Mouse (Mus musculus): ENCODE measurements around the gene Moap1. TPM values are rescaled to one million over a fixed set of nuclear protein-coding genes. Genes with fewer than 3 reads are reported as not detected.
A peak's percentile ranks its signal among the peaks of the same experiment; 100 is the strongest.

Gene Moap1
- polyA plus RNA-seq, 1 experiment from 2014 or later, result 76.5 TPM

DNA sequence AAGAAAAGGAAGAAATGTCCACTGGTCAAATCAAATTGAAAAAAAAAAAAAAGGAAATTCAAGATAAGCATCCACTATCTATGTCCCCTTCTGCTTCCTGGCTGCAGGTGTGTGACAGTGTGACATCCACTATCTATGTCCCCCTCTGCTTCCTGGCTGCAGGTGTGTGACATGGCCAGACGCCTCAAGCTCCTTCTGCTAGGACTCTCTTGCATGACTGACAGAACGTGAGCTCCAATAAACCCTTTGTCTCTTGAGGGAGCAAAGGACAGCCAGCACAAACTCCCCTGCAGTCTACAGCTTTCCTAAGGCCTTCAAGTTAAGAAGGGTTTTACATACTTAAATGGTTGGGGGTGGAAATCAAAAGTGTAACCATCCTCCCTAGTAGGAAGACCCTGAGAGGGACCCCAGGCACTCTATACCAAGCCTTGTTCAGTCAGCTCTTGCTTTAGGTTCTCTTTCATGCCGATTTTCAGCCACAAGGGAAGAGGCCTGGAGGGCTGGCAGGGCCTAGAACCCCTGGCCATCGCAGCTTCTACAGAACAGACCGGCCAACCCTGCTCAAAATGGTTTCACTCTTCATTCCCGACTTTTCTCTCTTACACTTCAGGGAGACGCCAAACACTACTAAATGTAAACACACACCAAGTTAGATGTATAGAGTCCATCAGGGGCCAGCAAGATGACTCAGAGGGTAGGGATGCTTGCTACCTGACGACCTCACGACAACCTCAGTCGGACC is 28.6 kb downstream of the Moap1 start:
- Histone ChIP-seq H3K36me3 (no peaks in the 10 kb centered on the region), H3K9me3 (replicated peaks) (no peaks in the 10 kb centered on the region), H3K27me3 (replicated peaks) (no peaks in the 10 kb centered on the region), H3K9ac (replicated peaks) (no peak overlapping the region), H3K4me1 (peaks cover 3% of the 10 kb centered on the region; the same call in 1 of the 2 replicates), H3K4me3 (replicated peaks) (no peak overlapping the region), H3K4me2 (no peak overlapping the region), H3K27ac (replicated peaks) (no peak overlapping the region)
- 83% methylated on average over 10 of the region's 10 CpGs for WGBS
- no peak for ATAC-seq (ENCODE audit: low FRiP score)

DNA sequence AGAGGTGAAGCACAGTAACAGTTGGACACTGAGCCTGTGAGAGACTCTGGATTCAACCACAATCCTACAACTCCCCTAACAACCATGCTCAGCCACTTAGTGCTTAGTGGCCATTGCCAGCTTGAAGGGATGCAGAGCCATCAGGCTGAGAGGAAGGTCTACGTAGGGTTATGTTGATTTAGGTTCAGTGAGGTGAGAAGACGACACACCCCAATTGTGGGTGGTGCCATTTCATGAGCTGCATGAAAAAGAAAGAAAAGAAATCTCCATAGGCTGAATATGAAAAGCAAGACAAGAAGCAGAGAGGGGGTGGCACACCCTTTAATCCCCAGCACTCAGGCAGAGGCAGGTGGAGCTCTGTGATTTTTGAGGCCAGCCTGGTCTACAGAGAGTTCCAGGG is 29.3 kb downstream of the Moap1 start:
- Histone ChIP-seq H3K9me3 (replicated peaks) (no peaks in the 10 kb centered on the region), H3K4me3 (replicated peaks) (no peak overlapping the region), H3K4me1 (no peaks in the 10 kb centered on the region), H3K36me3 (no peaks in the 10 kb centered on the region), H3K27ac (replicated peaks) (no peak overlapping the region), H3K9ac (replicated peaks) (no peak overlapping the region), H3K27me3 (replicated peaks) (no peaks in the 10 kb centered on the region), H3K4me2 (no peak overlapping the region)
- no peak for ATAC-seq (ENCODE audit: low FRiP score)
- 85% methylated on average over 2 of the region's 2 CpGs for WGBS

DNA sequence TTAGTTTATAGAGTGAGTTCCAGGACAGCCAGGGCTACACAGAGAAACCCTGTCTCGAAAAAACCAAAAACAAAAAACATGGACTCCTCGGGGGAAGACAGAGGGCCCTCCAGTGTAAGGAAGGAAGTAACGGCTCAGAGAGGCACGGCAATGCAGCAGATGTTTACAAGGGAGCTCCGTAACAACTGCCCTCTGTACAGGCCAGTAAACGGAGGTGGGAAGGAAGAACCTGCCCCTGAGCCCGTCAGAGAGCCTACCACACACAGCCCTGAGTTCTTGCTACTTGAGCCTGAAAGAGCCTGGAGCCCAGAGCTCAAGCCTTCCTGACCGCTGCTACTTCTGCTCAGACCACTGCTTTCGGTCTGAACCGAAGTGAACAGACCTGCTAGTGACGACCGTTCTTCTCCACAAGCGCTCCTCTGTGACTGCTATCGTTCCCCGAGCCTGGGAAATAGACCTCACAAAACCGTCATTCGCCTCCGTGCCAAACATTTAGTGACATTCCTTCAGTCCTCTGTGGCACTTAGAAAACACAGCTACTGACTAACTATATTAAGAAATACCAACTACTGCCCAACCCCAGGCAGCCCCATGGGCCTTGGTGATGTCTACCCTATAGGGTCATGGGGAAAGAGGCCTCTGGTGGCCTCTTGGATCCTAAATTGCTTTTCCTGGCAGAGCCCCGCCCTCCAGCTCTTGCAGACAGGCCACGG is 30.2 kb downstream of the Moap1 start:
- WGBS, result 64% methylated on average over 20 of the region's 20 CpGs
- H3K9ac ChIP-seq (replicated peaks), result no peak overlapping the region
- H3K4me3 ChIP-seq (replicated peaks), result no peak overlapping the region
- H3K27me3 ChIP-seq (replicated peaks), result no peaks in the 10 kb centered on the region
- no peak overlapping the region for H3K27ac ChIP-seq (replicated peaks)
- no peaks in the 10 kb centered on the region for H3K4me1 ChIP-seq
- ATAC-seq (ENCODE audit: low FRiP score), result no peak
- H3K9me3 ChIP-seq (replicated peaks), result no peaks in the 10 kb centered on the region
- no peaks in the 10 kb centered on the region for H3K36me3 ChIP-seq
- H3K4me2 ChIP-seq, result no peak overlapping the region

DNA sequence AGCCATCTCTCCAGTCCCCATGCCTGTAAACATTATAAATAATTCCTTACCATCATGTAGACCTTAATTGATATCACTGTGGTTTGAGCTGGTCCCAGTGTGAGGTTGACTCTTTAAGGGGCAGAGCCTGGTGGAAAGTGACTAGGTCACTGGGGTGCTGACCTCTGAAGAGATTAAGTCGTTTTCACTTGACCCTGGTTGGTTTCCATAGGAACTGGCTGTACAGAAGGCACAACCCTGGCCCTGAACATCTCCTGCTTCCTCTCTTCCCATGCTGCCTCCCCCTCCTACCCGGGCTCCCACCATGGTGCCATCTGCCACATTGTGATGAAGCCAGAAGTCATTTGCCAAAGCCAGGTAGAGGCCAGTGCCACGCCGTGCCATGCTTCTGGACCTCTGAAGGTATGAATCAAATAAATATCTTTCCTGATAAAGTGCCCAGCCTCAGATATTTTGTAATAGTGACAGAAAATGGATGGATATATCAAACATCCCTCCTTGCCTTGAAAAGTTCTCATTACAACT is 32.5 kb downstream of the Moap1 start:
- ATAC-seq (ENCODE audit: low FRiP score), result no peak
- no peak overlapping the region for H3K4me2 ChIP-seq
- H3K27ac ChIP-seq (replicated peaks), result no peak overlapping the region
- peaks cover 1% of the 10 kb centered on the region for H3K4me1 ChIP-seq
- no peaks in the 10 kb centered on the region for H3K27me3 ChIP-seq (replicated peaks)
- no peaks in the 10 kb centered on the region for H3K36me3 ChIP-seq
- no peak overlapping the region for H3K9ac ChIP-seq (replicated peaks)
- no peaks in the 10 kb centered on the region for H3K9me3 ChIP-seq (replicated peaks)
- WGBS, result 55% methylated on average over 4 of the region's 4 CpGs
- H3K4me3 ChIP-seq (replicated peaks), result no peak overlapping the region

DNA sequence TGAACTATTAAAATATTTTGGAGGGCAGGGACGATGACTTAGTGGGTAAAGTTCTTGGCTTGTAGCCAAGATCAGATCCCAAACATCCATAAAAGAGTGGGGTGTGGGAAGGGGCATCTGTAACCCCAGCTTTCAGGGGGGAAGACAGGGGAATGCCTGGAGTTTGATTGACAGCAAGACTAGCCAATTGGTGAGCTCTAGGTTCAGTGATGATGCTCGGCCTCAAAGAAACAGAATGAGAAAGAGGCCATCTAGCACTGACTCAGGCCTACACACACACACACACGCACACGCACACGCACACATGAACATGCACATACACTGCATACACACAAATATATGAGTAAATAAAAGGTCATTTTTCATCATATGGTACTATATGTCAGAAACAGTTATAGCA is 33.6 kb downstream of the Moap1 start:
- Histone ChIP-seq H3K36me3 (no peaks in the 10 kb centered on the region), H3K27me3 (replicated peaks) (no peaks in the 10 kb centered on the region), H3K9ac (replicated peaks) (no peak overlapping the region), H3K4me1 (peaks cover 9% of the 10 kb centered on the region), H3K4me3 (replicated peaks) (no peak overlapping the region), H3K4me2 (no peak overlapping the region), H3K9me3 (replicated peaks) (no peaks in the 10 kb centered on the region), H3K27ac (replicated peaks) (no peak overlapping the region)
- 92% methylated on average over 5 of the region's 5 CpGs for WGBS
- no peak for ATAC-seq (ENCODE audit: low FRiP score)

DNA sequence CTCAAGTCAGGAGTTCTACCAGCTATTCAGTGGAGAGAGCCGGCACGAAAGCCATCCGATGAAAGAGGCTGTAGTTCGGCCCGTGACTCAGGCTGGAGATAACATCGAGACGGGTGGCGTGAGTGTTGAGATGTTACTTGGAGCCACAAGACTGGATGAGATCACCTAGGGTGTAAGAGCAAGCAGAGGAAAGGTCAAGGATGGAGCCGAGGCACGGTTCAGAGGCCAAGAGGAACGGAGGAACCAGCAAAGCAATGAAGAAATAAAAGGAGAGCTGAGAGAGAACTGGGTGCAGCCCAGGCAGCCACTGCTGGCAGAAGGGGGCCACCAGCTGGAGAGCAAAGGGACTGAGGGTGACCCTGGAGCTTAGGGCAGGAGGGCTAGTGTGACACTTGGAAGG is 35.2 kb downstream of the Moap1 start:
- Histone ChIP-seq H3K27me3 (replicated peaks) (no peaks in the 10 kb centered on the region), H3K27ac (replicated peaks) (no peak overlapping the region), H3K4me3 (replicated peaks) (no peak overlapping the region), H3K36me3 (no peaks in the 10 kb centered on the region), H3K9me3 (replicated peaks) (no peaks in the 10 kb centered on the region), H3K4me2 (no peak overlapping the region), H3K9ac (replicated peaks) (no peak overlapping the region), H3K4me1 (peaks cover 20% of the 10 kb centered on the region)
- 76% methylated on average over 11 of the region's 11 CpGs for WGBS
- no peak for ATAC-seq (ENCODE audit: low FRiP score)

DNA sequence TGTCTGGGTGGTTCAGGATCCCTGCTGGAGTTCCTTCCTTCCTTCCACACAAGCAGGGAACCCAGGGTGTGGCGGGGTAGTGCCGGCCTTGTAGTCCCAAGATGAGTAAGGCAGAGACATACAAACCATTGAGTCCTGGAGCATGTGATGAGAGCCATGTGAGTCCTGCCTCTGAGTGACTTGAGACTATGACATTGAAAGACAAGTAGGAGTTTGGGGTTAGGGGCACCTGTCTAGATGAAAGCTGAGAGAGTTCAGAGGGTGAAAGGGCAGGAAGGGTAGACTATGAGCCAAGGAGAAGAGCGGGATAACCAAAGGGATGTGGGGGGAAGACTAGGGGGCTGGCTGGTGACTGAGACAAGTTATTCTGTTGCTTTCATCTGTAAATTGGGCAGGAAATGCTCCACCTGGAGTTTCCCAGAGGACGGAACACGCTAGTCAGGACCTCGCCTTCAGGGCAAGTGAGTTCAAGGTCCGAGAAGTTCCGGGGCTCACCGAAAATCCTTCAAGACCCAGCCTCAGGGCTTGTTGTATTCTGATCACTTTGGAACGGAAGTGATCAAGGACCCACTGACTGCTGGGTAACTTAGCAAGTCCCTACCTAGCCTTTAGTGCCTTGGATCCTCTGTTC is 36.5 kb downstream of the Moap1 start:
- WGBS, result 92% methylated on average over 10 of the region's 10 CpGs
- Histone ChIP-seq H3K27me3 (replicated peaks) (no peaks in the 10 kb centered on the region), H3K4me3 (replicated peaks) (no peak overlapping the region), H3K4me1 (peaks cover 33% of the 10 kb centered on the region), H3K9ac (replicated peaks) (no peak overlapping the region), H3K4me2 (no peak overlapping the region), H3K36me3 (no peaks in the 10 kb centered on the region), H3K27ac (replicated peaks) (no peak overlapping the region), H3K9me3 (replicated peaks) (no peaks in the 10 kb centered on the region)
- no peak for ATAC-seq (ENCODE audit: low FRiP score)

DNA sequence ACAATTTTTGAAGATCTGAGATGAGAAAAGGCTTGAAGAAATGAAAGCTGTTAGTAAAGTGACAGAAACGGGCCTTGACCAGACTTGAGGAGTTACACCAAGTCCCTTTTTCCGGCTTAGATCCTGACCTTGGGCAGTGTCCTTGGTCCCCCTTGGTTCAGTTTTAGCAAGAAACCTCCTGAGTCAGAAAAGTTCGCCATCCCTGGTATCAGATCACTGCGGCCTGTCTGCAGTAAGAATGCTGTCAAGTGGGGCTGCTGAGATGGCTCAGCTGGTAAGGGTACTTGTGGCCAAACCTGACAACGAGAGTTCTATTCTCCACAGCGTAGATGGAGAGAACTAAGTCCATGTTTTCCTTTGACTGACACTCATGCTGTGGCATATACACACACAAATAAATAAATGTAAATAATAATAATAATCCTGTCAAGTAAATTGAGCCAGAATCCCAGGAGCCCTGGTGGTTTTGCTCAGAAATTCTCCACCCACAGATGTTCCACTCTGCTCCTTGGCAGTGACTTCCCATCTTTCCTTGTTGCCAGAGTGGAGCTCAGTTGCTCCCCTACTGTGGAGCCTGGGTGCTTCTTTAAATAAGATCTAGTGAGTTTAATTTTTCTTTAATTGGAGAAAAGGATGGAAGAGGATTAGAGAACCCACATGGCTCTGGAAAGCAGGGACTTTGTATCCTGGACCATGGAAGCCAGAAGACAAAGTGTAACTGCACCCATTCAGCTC is 37.4 kb downstream of the Moap1 start:
- Histone ChIP-seq H3K36me3 (no peaks in the 10 kb centered on the region), H3K4me2 (peak overlapping the region; percentile 81), H3K4me1 (peaks cover 41% of the 10 kb centered on the region), H3K9ac (replicated peaks) (no peak overlapping the region), H3K4me3 (replicated peaks) (peak overlapping the region; percentile 79; the same call in 1 of the 2 replicates), H3K9me3 (replicated peaks) (no peaks in the 10 kb centered on the region), H3K27ac (replicated peaks) (peak overlapping the region; percentile 94; the same call in 1 of the 2 replicates), H3K27me3 (replicated peaks) (no peaks in the 10 kb centered on the region)
- no peak for ATAC-seq (ENCODE audit: low FRiP score)
- 83% methylated on average over 6 of the region's 6 CpGs for WGBS

DNA sequence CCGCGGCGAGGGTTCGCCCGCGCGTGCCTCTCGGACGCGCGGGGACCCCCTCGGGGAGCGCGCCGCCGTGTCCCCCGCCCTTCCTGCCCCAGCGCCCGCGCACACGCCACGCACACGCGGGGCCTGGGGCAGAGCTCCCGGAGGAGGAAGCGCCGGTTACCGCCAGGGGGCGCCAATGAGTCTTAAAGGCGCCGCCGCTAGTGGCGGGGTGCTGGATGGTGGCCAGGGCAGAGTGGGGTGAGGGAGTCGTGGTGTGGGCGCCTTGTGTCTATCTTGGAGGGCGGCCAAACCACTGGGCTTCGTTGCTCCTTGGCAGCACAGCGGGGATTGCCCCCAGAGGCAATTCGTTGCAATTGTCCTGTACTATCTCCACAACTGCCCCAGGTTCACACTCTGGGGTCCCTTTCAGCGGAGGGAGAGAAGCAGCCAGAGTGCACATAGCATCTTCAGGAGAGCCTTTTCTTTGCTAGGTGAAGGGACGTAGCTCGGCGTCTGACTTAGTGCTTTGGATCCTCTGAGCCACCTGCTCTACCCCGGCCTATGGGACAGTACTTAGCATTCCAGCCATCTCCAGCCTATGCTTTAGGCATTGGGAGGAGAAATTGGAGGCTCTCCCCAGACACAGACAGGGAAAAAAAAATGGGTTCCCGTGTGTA is 38.1 kb downstream of the Moap1 start:
- 1% methylated on average over 42 of the region's 45 CpGs for WGBS
- peak overlapping the region; percentile 79 for H3K4me3 ChIP-seq (replicated peaks)

DNA sequence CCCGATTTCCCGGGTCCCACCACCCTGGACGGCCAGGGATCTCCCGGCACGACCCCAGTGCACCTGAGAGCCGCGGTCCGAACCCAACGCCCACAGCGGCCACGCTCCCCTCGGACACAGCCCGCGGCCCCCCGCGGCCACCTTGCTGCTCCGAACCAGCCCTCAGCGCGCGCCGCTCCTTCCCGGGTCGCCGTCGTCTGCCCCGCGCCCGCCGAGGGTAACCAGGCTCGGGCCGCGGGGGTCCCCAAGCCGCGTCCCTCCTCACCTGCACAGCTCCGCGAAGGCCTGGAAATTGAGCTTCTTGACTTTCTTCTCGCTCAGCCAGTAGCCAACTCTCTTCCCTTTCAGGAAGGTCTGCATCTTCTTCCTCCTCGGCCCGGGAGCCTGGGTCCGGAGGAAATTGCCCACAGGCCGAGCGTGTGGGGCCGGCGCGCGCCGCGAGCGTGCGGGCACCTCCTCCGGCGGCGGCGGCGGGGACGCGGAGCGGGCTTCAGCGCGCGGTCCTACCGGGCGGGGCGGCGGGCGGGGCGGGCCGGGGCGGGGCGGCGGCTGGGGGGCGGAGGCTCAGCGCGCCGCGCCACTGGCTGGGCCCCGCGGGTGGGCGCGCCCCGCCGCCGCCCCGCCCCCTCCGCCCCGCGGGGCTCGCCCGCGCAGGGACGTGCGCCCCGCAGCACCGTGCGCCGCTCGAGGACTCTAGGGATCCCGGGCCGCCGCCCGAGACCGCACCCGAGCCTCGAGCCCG is 38.8 kb downstream of the Moap1 start, which contains the start of gene Itpk1:
Gene Itpk1 (minus strand): TSS at position 474 of the 742 bp plus-strand sequence.
- peak; percentile 84 for ATAC-seq (ENCODE audit: low FRiP score)
- peak within 1 kb of the TSS; percentile 79 for H3K9ac ChIP-seq (replicated peaks)
- no peaks in the 10 kb centered on the region for H3K36me3 ChIP-seq
- H3K4me2 ChIP-seq, result peak within 1 kb of the TSS; percentile 81
- H3K27ac ChIP-seq (replicated peaks), result peak within 1 kb of the TSS; percentile 94
- peak within 1 kb of the TSS; percentile 79 for H3K4me3 ChIP-seq (replicated peaks)
- H3K4me1 ChIP-seq, result peaks cover 54% of the 10 kb centered on the region
- no peaks in the 10 kb centered on the region for H3K27me3 ChIP-seq (replicated peaks)
- no peaks in the 10 kb centered on the region for H3K9me3 ChIP-seq (replicated peaks)
- under 1% methylated on average over 80 of the region's 105 CpGs for WGBS

More for the DNA sequence above, 38.1 kb downstream of the Moap1 start:
- peak; percentile 82 for ATAC-seq (ENCODE audit: low FRiP score)
- H3K27me3 ChIP-seq (replicated peaks), result no peaks in the 10 kb centered on the region
- H3K36me3 ChIP-seq, result no peaks in the 10 kb centered on the region
- peaks cover 48% of the 10 kb centered on the region for H3K4me1 ChIP-seq
- H3K27ac ChIP-seq (replicated peaks), result peak overlapping the region; percentile 94
- peak overlapping the region; percentile 79 for H3K9ac ChIP-seq (replicated peaks)
- H3K4me2 ChIP-seq, result peak overlapping the region; percentile 81
- no peaks in the 10 kb centered on the region for H3K9me3 ChIP-seq (replicated peaks)

Data from neural tube, embryonic 15.5 days (tissue).